Mouse (Mus musculus) testis, adult 2 months (tissue): ENCODE data around the gene Cc2d1a. TPM values are rescaled to one million over a fixed set of nuclear protein-coding genes. Genes with fewer than 3 reads are reported as not detected.

Experiments
- H3K27ac ChIP-seq: fragments of 200-500 bp; 2 replicates; pipeline ENCODE4 v1.5.1; 2012; ENCODE audit warnings: low read depth, low read length; ENCODE audit not compliant: control insufficient read depth, insufficient read depth
- H3K27me3 ChIP-seq: fragments of 200-500 bp; 2 replicates; pipeline ENCODE4 v1.6.1; 2012; ENCODE audit warnings: mild to moderate bottlenecking, low read length, moderate library complexity; ENCODE audit not compliant: control insufficient read depth, insufficient read depth
- H3K36me3 ChIP-seq: fragments of 200-500 bp; 2 replicates; pipeline ENCODE4 v1.6.1; 2012; ENCODE audit warnings: mild to moderate bottlenecking, low read length; ENCODE audit not compliant: control insufficient read depth, insufficient read depth
- H3K4me1 ChIP-seq: fragments of 200-500 bp; 2 replicates; pipeline ENCODE4 v1.6.1; 2012; ENCODE audit warnings: low read length; ENCODE audit not compliant: control insufficient read depth, insufficient read depth
- H3K4me3 ChIP-seq: fragments of 200-500 bp; 2 replicates; pipeline ENCODE4 v1.5.1; 2012; ENCODE audit warnings: low read depth, mild to moderate bottlenecking, low read length, moderate library complexity, mixed read lengths; ENCODE audit not compliant: control insufficient read depth
- CTCF ChIP-seq: fragments of 200-500 bp; IDR thresholded peaks from 2 replicates; pipeline ENCODE4 v1.5.1; 2012; ENCODE audit warnings: low read depth, mild to moderate bottlenecking, inconsistent platforms, low read length, moderate library complexity; ENCODE audit not compliant: control insufficient read depth, insufficient read depth, insufficient replicate concordance
- POLR2A ChIP-seq: fragments of 200-500 bp; IDR thresholded peaks from 2 replicates; pipeline ENCODE4 v1.6.1; 2012; ENCODE audit warnings: low read depth, mild to moderate bottlenecking, inconsistent platforms, low read length, moderate library complexity; ENCODE audit not compliant: control insufficient read depth
- polyA plus RNA-seq: library from polyadenylated mRNA; depleted of rRNA; stranded (reverse); fragments of >200 nt; gene quantifications from 2 replicates; pipeline ENCODE4 v1.2.3, GENCODE M21; 2012

Gene Cc2d1a
- polyA plus RNA-seq, 1 experiment: 30.9 TPM

DNA sequence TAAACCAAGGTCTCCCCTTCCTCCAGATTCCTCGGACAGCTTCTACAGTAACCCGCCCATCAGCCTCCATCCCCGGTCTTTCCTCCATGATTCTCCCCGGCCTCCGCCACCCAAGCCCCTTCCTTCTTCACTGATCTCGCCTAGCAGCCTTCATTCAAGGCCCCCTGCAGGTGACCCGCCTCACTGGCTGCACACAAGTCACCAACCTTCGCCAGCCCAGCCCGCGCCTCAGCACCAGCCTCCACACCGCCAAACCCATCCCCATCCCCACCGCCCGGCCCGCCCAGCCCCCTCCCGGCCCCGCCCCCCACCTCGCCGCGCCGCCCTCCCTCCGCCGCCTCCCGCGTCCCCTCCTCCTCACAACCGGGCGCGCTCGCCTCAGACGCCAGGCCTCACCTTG, 43.5 kb downstream of the Cc2d1a start:
- H3K27me3 ChIP-seq: no peaks in the 10 kb centered on the region
- peaks cover 16% of the 10 kb centered on the region for H3K4me1 ChIP-seq
- TF ChIP-seq CTCF: no peak
- TF ChIP-seq POLR2A: no peak
- H3K36me3 ChIP-seq: no peaks in the 10 kb centered on the region
- H3K4me3 ChIP-seq: peak overlapping the region; percentile 98
- peak overlapping the region; percentile 81 for H3K27ac ChIP-seq

DNA sequence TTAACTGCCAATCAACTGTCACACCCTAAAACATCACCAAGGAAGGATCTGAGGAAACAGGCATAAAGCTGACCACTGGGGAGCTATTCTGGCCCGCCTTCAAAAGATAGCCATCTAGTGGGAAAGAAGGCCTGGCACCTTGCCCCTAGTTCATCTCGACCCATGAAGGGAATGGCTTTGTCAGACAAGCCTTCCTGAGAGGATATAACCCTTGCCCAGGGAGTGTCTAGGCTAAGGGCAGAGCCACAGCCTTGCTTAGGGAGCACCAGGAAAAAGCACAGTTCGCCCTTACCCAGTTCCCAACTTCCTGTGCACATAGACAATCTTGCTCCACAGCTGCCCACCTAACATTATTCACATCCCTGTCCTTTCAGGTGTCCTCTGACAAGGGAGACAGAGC, 44.1 kb downstream of the Cc2d1a start:
- Histone ChIP-seq H3K4me1 (peaks cover 16% of the 10 kb centered on the region), H3K27me3 (no peaks in the 10 kb centered on the region), H3K36me3 (no peaks in the 10 kb centered on the region), H3K27ac (peak overlapping the region; percentile 81; the same call in 1 of the 2 replicates), H3K4me3 (peak overlapping the region; percentile 98)
- no peak for TF ChIP-seq CTCF
- no peak for TF ChIP-seq POLR2A

DNA sequence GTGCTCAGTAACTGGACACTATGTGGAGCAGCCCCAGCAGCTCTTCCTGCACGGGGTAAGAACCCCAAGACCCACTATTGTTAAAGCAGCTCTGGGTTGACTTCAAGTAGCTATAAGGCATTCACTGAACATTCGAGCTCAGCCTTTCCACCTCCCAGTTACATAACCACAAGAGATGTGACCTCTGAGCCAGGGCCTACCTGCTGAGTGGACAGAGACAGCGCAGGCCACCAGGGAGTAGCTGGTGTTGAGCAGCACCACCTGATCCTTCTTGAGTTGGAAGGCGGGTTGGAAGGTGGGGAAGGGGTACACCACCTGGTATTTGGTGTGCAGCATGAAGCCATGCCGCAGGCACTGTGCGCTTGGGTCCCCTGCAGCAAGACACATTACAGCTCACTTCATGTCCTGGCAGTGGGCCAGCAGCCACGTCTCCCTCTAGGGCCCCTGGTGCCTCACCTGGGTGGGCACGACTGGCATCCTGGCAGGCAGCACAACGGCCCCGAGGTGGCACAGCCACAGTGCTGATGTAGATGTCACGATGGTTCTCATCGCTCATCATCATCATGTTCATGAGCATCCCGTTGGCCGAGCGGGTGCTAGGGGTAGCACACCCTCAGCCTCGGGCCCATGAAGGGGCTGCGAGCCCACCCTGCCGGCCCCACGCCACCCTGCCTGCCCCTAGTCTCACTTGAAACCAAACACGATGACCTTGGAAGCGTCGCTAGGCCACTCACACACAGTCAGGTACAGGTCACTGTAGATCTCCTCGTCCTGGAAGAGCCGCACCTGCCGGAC, 46.1 kb downstream of the Cc2d1a start:
- Histone ChIP-seq H3K36me3 (no peaks in the 10 kb centered on the region; the same call in none of the 2 replicates), H3K4me1 (peaks cover 16% of the 10 kb centered on the region), H3K27me3 (no peaks in the 10 kb centered on the region), H3K27ac (no peak overlapping the region), H3K4me3 (no peak overlapping the region)
- TF ChIP-seq POLR2A (no peak), CTCF (no peak)

DNA sequence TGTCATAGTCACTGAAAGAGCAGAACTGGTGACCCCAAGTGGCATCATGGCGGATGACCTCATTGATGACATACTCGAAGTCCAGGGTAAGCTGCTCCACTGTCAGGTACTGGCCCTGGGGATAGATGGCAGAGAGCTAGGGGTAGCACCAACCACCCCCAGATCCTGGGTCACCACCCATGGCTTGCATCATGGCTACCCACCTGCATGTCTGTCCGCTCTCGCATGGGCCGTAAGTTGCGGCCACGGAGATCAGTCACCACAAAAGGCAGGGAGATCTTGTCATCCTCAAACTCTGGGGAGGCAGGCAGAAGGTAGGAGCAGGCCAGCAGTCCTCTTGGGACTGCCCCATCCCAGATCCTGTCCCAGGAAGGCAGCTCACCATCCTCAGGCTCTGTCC, 49.4 kb downstream of the Cc2d1a start:
- Histone ChIP-seq H3K36me3 (no peaks in the 10 kb centered on the region; the same call in none of the 2 replicates), H3K4me1 (peaks cover 6% of the 10 kb centered on the region; the same call in 1 of the 2 replicates), H3K27ac (no peak overlapping the region), H3K27me3 (no peaks in the 10 kb centered on the region), H3K4me3 (no peak overlapping the region)
- no peak for TF ChIP-seq CTCF
- TF ChIP-seq POLR2A: no peak

DNA sequence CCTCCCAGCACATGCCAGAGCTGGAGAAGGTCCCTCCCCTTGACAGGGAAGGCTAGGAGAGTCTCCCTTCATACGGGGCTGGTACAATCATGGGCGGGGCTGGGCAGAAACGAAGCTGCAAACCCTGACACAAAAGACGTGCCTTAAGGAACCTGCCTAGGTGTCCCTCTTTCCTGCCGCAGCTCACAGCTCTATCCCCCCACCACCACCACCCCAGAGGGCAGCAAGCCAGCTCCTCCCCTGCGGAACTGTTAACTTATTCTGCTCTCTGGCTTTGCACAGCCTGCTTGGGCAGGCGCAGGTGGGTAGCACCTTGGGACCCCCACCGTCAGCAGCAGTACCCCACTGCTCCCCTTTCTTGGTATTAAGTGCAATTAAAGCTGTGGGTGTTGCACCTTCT, 51.7 kb downstream of the Cc2d1a start:
- no peaks in the 10 kb centered on the region for H3K27me3 ChIP-seq
- no peaks in the 10 kb centered on the region; the same call in 1 of the 2 replicates for H3K4me1 ChIP-seq
- TF ChIP-seq POLR2A (no peak), CTCF (no peak)
- H3K27ac ChIP-seq: no peak overlapping the region
- H3K4me3 ChIP-seq: no peak overlapping the region
- H3K36me3 ChIP-seq: no peaks in the 10 kb centered on the region; the same call in none of the 2 replicates

DNA sequence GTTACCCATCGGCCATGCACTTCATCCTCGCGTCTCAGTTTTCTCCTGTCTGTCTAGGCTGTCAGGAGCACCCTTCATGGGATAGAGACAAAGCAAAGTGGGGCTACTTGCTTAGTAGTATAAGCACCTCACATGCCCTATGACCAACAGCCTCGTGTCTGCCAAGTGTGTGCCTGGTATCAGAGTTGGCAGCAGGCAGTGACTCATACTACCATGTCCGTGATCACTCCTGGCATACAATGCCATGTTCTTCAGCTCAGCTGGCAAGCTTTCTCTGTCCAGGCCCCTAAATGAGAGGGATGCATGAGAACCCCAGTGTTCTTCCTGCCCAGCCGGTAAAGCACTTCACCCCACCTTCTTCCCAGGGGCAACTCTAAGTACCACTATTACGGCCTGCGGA, 57.2 kb downstream of the Cc2d1a start:
- Histone ChIP-seq H3K4me3 (no peak overlapping the region), H3K36me3 (no peaks in the 10 kb centered on the region), H3K27me3 (no peaks in the 10 kb centered on the region), H3K27ac (no peak overlapping the region), H3K4me1 (no peaks in the 10 kb centered on the region; the same call in 1 of the 2 replicates)
- TF ChIP-seq CTCF (no peak), POLR2A (no peak)

DNA sequence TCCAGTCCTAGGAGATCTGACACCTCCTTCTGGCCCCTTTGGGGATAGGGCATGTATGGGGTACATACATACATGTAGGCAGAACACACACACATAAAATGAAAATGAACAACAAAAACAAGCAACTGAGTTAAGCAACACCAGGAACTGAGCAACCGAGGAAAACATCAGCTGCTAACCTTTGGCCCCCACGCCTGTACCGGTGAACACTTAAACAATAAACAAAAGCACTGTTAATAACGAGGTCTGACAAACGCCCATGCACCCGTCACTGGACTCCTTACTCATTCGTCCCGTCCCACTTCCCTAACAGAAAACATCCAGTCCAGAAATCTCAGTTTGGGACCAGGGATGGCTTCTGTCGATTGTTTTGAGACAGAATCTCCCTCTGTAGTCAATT, 58.5 kb downstream of the Cc2d1a start:
- TF ChIP-seq POLR2A (no peak), CTCF (no peak)
- Histone ChIP-seq H3K4me3 (no peak overlapping the region), H3K36me3 (no peaks in the 10 kb centered on the region), H3K27me3 (no peaks in the 10 kb centered on the region), H3K27ac (no peak overlapping the region), H3K4me1 (peaks cover 4% of the 10 kb centered on the region)
